Mouse (Mus musculus): ENCODE results near the gene Kcnk3. TPM values are rescaled to one million over a fixed set of nuclear protein-coding genes. Genes with fewer than 3 reads are reported as not detected.
A peak's percentile ranks its signal among the peaks of the same experiment; 100 is the strongest.

Gene Kcnk3
- polyA plus RNA-seq, 1 experiment, result not detected

DNA sequence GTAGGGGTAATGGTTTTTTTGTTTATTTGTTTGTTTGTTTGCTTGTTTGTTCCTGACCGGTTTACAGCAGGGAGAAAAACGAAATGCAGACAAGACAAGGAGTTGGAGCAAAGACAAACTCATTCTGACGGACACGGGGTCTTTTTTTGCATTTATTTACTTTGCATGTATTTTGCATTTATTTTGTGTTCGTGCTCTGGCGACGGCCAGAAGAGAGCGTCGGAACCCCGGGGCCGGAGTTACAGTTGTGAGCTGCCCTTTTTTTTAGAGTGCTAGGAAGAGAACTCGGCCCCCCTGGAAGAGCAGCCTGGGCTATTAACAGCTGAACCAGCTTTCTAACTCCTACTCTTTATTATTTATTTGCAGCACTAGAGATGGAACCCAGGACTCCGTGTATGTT, 79.2 kb downstream of the Kcnk3 start:
- H3K79me3 ChIP-seq (ENCODE audit: low read depth), result peaks cover 41% of the 10 kb centered on the region
- H3ac ChIP-seq (ENCODE audit: control insufficient read depth, insufficient read length, low read depth), result peak overlapping the region; percentile 100
- H3K27me3 ChIP-seq (ENCODE audit: control insufficient read depth, insufficient read depth, insufficient read length), result no peaks in the 10 kb centered on the region
- no peak for TF ChIP-seq MYOD1 (IDR thresholded peaks at IDR 0.05; ENCODE audit: control insufficient read depth, insufficient read length, low read depth)
- no peak for TF ChIP-seq FOSL1 (IDR thresholded peaks at IDR 0.05; ENCODE audit: insufficient read depth, low read length, poor library complexity, severe bottlenecking)
- no peak for TF ChIP-seq MYOG (IDR thresholded peaks at IDR 0.05; ENCODE audit: control insufficient read depth, extremely low read depth, insufficient read length)
- no peak for TF ChIP-seq CEBPB (IDR thresholded peaks at IDR 0.05; ENCODE audit: low read depth)
- no peak for TF ChIP-seq CTCF (IDR thresholded peaks at IDR 0.05; ENCODE audit: control insufficient read depth, insufficient read depth, insufficient read length)
- no peak for TF ChIP-seq MAX (IDR thresholded peaks at IDR 0.05)
- TF ChIP-seq USF1 (IDR thresholded peaks at IDR 0.05; ENCODE audit: low read depth), result no peak
- peaks cover 55% of the 10 kb centered on the region for H3K79me2 ChIP-seq (ENCODE audit: control insufficient read depth, insufficient read depth)
- peak overlapping the region; percentile 78 for H3K4me3 ChIP-seq (ENCODE audit: insufficient read depth, poor library complexity, severe bottlenecking)
- H3K36me3 ChIP-seq (ENCODE audit: control insufficient read depth, insufficient read depth), result peaks cover 40% of the 10 kb centered on the region

DNA sequence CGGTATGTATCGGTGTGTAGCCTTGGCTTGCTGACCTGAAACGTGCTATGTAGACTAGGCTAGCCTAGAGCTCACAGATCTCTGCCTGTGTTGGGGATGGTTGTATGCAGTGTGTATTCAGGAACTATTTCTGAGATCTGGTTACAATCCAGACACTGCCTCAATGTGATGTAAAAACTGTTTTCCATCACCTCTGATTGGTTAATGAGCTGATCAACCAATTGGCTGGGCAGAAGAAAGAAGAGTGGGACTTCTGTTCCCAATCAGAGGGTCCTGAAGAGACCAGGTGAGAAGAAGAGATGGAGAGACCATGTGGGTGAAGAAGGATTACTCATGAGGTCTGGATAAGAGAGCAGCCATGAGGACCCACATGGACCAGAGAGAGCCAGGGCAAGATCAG, 79.7 kb downstream of the Kcnk3 start:
- no peak for TF ChIP-seq MYOD1 (IDR thresholded peaks at IDR 0.05; ENCODE audit: control insufficient read depth, insufficient read length, low read depth)
- TF ChIP-seq USF1 (IDR thresholded peaks at IDR 0.05; ENCODE audit: low read depth), result no peak
- TF ChIP-seq MAX (IDR thresholded peaks at IDR 0.05), result no peak
- TF ChIP-seq CTCF (IDR thresholded peaks at IDR 0.05; ENCODE audit: control insufficient read depth, insufficient read depth, insufficient read length), result no peak
- TF ChIP-seq FOSL1 (IDR thresholded peaks at IDR 0.05; ENCODE audit: insufficient read depth, low read length, poor library complexity, severe bottlenecking), result no peak
- TF ChIP-seq CEBPB (IDR thresholded peaks at IDR 0.05; ENCODE audit: low read depth), result no peak
- H3ac ChIP-seq (ENCODE audit: control insufficient read depth, insufficient read length, low read depth), result peak overlapping the region; percentile 100
- peaks cover 60% of the 10 kb centered on the region for H3K79me2 ChIP-seq (ENCODE audit: control insufficient read depth, insufficient read depth)
- H3K79me3 ChIP-seq (ENCODE audit: low read depth), result peaks cover 41% of the 10 kb centered on the region
- H3K4me3 ChIP-seq (ENCODE audit: insufficient read depth, poor library complexity, severe bottlenecking), result peak overlapping the region; percentile 78
- H3K27me3 ChIP-seq (ENCODE audit: control insufficient read depth, insufficient read depth, insufficient read length), result no peaks in the 10 kb centered on the region
- H3K36me3 ChIP-seq (ENCODE audit: control insufficient read depth, insufficient read depth), result peaks cover 45% of the 10 kb centered on the region

DNA sequence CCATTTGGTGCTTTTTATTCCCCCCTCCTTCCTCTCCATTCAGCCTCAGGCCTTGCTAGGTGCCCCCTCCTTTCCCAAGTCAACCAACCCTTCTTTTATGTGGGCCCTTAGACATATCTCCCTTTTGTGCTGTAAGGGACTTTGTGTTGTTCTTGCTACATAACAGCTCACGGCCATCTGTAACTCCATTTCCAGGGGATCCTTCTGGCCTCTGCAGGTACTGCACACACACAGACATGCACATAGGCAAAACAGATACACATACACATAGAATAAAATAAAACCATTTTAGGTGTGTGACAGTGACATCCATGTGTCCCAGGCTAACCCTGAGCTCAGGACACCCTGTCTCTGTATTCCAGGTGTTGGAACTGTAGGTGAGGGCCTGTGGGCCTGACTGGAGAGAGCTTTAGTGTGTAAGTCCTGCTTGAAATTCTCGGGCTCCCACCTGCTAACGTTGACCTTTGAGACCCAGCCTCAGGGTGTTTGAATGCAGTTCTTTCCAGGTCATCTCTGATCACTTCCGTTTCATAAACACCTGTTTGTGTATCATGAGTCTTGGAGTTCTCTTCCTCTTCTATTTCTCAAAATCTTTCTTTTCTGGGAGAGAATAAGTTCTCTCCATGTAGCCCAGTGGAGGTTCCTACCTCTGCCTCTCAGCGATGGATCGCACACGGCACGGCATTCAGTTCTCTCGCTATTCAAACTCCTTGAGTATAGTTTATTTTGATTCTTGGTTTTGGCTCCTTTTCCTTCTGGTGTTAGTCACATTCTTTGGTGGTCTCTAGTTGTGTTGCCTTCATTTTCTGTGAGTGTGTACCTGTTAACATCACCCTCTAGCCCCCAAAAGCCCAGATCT, 80.9 kb downstream of the Kcnk3 start:
- TF ChIP-seq USF1 (IDR thresholded peaks at IDR 0.05; ENCODE audit: low read depth), result no peak
- TF ChIP-seq MYOD1 (IDR thresholded peaks at IDR 0.05; ENCODE audit: control insufficient read depth, insufficient read length, low read depth), result no peak
- peaks cover 57% of the 10 kb centered on the region for H3K36me3 ChIP-seq (ENCODE audit: control insufficient read depth, insufficient read depth)
- no peak overlapping the region for H3K4me3 ChIP-seq (ENCODE audit: insufficient read depth, poor library complexity, severe bottlenecking)
- no peaks in the 10 kb centered on the region for H3K27me3 ChIP-seq (ENCODE audit: control insufficient read depth, insufficient read depth, insufficient read length)
- peaks cover 62% of the 10 kb centered on the region for H3K79me2 ChIP-seq (ENCODE audit: control insufficient read depth, insufficient read depth)
- peaks cover 41% of the 10 kb centered on the region for H3K79me3 ChIP-seq (ENCODE audit: low read depth)
- H3ac ChIP-seq (ENCODE audit: control insufficient read depth, insufficient read length, low read depth), result peak overlapping the region; percentile 12

DNA sequence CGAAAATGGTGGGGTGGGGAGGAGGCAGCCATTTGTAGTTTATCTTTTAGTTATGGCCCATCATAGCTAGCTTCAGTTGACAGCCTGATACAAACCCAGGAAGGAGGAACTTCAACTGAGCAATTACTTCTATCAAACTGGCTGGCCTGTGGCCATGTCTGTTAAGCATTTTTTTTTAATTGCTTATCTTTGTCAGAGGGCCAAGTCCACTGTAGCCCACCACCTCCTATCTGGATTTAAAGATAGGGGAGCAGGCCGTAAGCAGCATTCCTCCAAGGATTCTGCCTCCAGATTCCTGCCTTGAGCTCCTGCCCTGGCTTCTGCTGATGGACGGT, 81.5 kb downstream of the Kcnk3 start:
- peaks cover 62% of the 10 kb centered on the region for H3K79me2 ChIP-seq (ENCODE audit: control insufficient read depth, insufficient read depth)
- TF ChIP-seq FOSL1 (IDR thresholded peaks at IDR 0.05; ENCODE audit: insufficient read depth, low read length, poor library complexity, severe bottlenecking) (no peak), USF1 (IDR thresholded peaks at IDR 0.05; ENCODE audit: low read depth) (no peak), CTCF (IDR thresholded peaks at IDR 0.05; ENCODE audit: control insufficient read depth, insufficient read depth, insufficient read length) (no peak)
- H3K79me3 ChIP-seq (ENCODE audit: low read depth), result peaks cover 41% of the 10 kb centered on the region
- peaks cover 63% of the 10 kb centered on the region for H3K36me3 ChIP-seq (ENCODE audit: control insufficient read depth, insufficient read depth)
- H3K4me3 ChIP-seq (ENCODE audit: insufficient read depth, poor library complexity, severe bottlenecking), result no peak overlapping the region
- no peaks in the 10 kb centered on the region for H3K27me3 ChIP-seq (ENCODE audit: control insufficient read depth, insufficient read depth, insufficient read length)
- H3ac ChIP-seq (ENCODE audit: control insufficient read depth, insufficient read length, low read depth), result no peak overlapping the region

DNA sequence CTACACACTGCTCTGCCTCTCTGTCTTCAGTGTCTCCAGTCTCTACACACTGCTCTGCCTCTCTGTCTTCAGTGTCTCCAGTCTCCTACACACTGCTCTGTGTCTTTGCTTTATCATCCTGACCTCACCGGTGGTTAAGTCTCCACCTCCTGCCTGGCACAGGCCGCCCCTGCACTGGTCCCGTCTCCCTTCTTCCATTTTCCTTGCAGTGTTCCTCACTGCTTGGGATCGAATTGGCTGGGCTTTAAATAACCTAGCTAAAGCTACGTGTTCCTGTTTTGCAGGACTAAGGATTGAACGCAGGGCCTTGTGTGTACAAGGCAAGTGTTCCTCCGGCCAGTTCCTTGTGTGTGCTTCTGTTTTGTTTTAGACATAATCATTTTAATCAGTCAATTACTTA, 82.1 kb downstream of the Kcnk3 start:
- Histone ChIP-seq H3K4me3 (ENCODE audit: insufficient read depth, poor library complexity, severe bottlenecking) (no peak overlapping the region), H3K79me2 (ENCODE audit: control insufficient read depth, insufficient read depth) (peaks cover 62% of the 10 kb centered on the region), H3ac (ENCODE audit: control insufficient read depth, insufficient read length, low read depth) (no peak overlapping the region), H3K36me3 (ENCODE audit: control insufficient read depth, insufficient read depth) (peaks cover 68% of the 10 kb centered on the region), H3K27me3 (ENCODE audit: control insufficient read depth, insufficient read depth, insufficient read length) (no peaks in the 10 kb centered on the region), H3K79me3 (ENCODE audit: low read depth) (peaks cover 41% of the 10 kb centered on the region)
- TF ChIP-seq FOSL1 (IDR thresholded peaks at IDR 0.05; ENCODE audit: insufficient read depth, low read length, poor library complexity, severe bottlenecking), result no peak

DNA sequence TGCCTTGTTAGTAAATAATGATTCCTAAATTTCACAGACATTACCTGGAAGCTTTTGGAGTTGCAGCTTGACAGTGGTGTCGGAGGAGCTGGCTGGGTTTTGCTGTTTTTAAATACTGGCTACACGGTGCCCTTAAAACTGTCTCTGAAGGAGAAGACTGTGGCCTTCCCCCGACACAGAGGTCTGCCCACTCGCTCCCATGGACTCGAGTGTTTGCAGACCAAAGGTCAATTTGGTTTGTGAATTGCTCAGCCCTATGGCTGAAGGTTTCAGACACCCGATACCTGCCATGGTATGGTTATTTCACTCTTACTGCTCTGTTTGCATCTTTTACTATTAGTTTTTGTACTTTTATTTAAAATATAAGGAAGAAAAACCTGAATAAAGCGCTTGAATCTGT, 86.0 kb downstream of the Kcnk3 start:
- Histone ChIP-seq H3K27me3 (ENCODE audit: control insufficient read depth, insufficient read depth, insufficient read length) (no peaks in the 10 kb centered on the region), H3K79me3 (ENCODE audit: low read depth) (peaks cover 20% of the 10 kb centered on the region), H3K4me3 (ENCODE audit: insufficient read depth, poor library complexity, severe bottlenecking) (no peak overlapping the region), H3ac (ENCODE audit: control insufficient read depth, insufficient read length, low read depth) (no peak overlapping the region), H3K79me2 (ENCODE audit: control insufficient read depth, insufficient read depth) (peaks cover 39% of the 10 kb centered on the region), H3K36me3 (ENCODE audit: control insufficient read depth, insufficient read depth) (peaks cover 83% of the 10 kb centered on the region)
- TF ChIP-seq CEBPB (IDR thresholded peaks at IDR 0.05; ENCODE audit: low read depth) (no peak), FOSL1 (IDR thresholded peaks at IDR 0.05; ENCODE audit: insufficient read depth, low read length, poor library complexity, severe bottlenecking) (no peak), MYOG (IDR thresholded peaks at IDR 0.05; ENCODE audit: control insufficient read depth, extremely low read depth, insufficient read length) (no peak), USF1 (IDR thresholded peaks at IDR 0.05; ENCODE audit: low read depth) (no peak), MYOD1 (IDR thresholded peaks at IDR 0.05; ENCODE audit: control insufficient read depth, insufficient read length, low read depth) (no peak), CTCF (IDR thresholded peaks at IDR 0.05; ENCODE audit: control insufficient read depth, insufficient read depth, insufficient read length) (no peak), MAX (IDR thresholded peaks at IDR 0.05) (no peak)

Small RNAs within 50 kb of the gene (microRNA-seq; reads per million reads assigned to microRNA genes)
- gene Mir5625 (ENCODE audit: borderline microRNAs expressed), result 0.40 reads per million, percentile 3 among the genes with 10 or more reads in this experiment

Other genes starting within 250 kb of the Kcnk3 start
- not detected for gene Otof, start 126.2 kb upstream of the Kcnk3 start, polyA plus RNA-seq (2012; fragmentation: generic; extraction: Trizol)
- not detected for gene 1700001C02Rik, start 122.1 kb upstream of the Kcnk3 start, polyA plus RNA-seq (2012; fragmentation: generic; extraction: Trizol)
- gene Cib4, start 42.3 kb upstream of the Kcnk3 start, polyA plus RNA-seq (2012; fragmentation: generic; extraction: Trizol), result not detected
- gene Slc35f6, start 59.8 kb downstream of the Kcnk3 start, polyA plus RNA-seq (2012; fragmentation: generic; extraction: Trizol), result 24.9 TPM
- gene Cenpa, start 78.6 kb downstream of the Kcnk3 start, polyA plus RNA-seq (2012; fragmentation: generic; extraction: Trizol), result 185 TPM
- gene Dpysl5, start 123.4 kb downstream of the Kcnk3 start, polyA plus RNA-seq (2012; fragmentation: generic; extraction: Trizol), result 0.01 TPM
- 12.0 TPM for gene Mapre3, start 226.5 kb downstream of the Kcnk3 start, polyA plus RNA-seq (2012; fragmentation: generic; extraction: Trizol)